Mouse (Mus musculus) NIH3T3 (cell line): Measurements from ENCODE around the gene Hoxa6.

Source experiments
- DNase-seq: peaks from one replicate; pipeline ENCODE4 v3.0.0-alpha.2; 2012; ENCODE audit warnings: low read depth

The Hoxa6 gene

GRCm38 (mm10) chr6:52227470-52228222 lies 19.1 kb upstream of the Hoxa6 start:
- peak; percentile 69 for DNase-seq

- DNase-seq, result no peak
These were observed 18.2 kb upstream of the Hoxa6 start for GRCm38 (mm10) chr6:52226569-52227257.

- DNase-seq, result no peak
These were observed 17.4 kb upstream of the Hoxa6 start for GRCm38 (mm10) chr6:52225612-52226568.

- DNase-seq, result no peak
These were observed 16.5 kb upstream of the Hoxa6 start for GRCm38 (mm10) chr6:52224895-52225611.

GRCm38 (mm10) chr6:52223939-52224760 lies 15.6 kb upstream of the Hoxa6 start:
- no peak for DNase-seq

GRCm38 (mm10) chr6:52222729-52223128 lies 14.2 kb upstream of the Hoxa6 start:
- DNase-seq, result no peak

GRCm38 (mm10) chr6:52221993-52222685 lies 13.6 kb upstream of the Hoxa6 start:
- DNase-seq, result no peak

GRCm38 (mm10) chr6:52221337-52221992 lies 12.9 kb upstream of the Hoxa6 start, which contains the start of gene Hoxa7:
TSS of gene Hoxa7 (minus strand) at chr6:52221854.
- DNase-seq, result peak; percentile 96

GRCm38 (mm10) chr6:52220865-52221310 lies 12.4 kb upstream of the Hoxa6 start:
- peak; percentile 27 for DNase-seq

- DNase-seq, result peak; percentile 13
These were observed 11.7 kb upstream of the Hoxa6 start for GRCm38 (mm10) chr6:52220003-52220864.

GRCm38 (mm10) chr6:52219234-52219942 lies 10.9 kb upstream of the Hoxa6 start:
- DNase-seq, result no peak

GRCm38 (mm10) chr6:52218643-52219215 lies 10.2 kb upstream of the Hoxa6 start:
- no peak for DNase-seq

- peak; percentile 45 for DNase-seq
These were observed 9.5 kb upstream of the Hoxa6 start for GRCm38 (mm10) chr6:52217895-52218642.

GRCm38 (mm10) chr6:52217459-52217768 lies 8.9 kb upstream of the Hoxa6 start:
- peak; percentile 94 for DNase-seq

GRCm38 (mm10) chr6:52216691-52217458 lies 8.4 kb upstream of the Hoxa6 start:
- DNase-seq, result no peak
